Mouse (Mus musculus) limb, embryonic 12.5 days (tissue): ENCODE measurements at regions not wholly inside any gene's neighbourhood (a gene's known extent, or its start where the extent isn't known, plus 50 kb on each side); places are given as distances from the start of the nearest gene placed in this dataset.

Source experiments
- ATAC-seq: fragments of 200-750 bp; cut with Nextera tagmentation; 2 replicates; pipeline ENCODE4 v1.8.0; 2017; ENCODE audit warnings: low read depth, moderate TSS enrichment; ENCODE audit not compliant: insufficient number of reproducible peaks, insufficient read depth, low FRiP score, low TSS enrichment
- H3K27ac ChIP-seq: fragments of 300-500 bp; sonication (generic); 2 replicates; pipeline ENCODE4 v1.5.1; 2016; ENCODE audit warnings: mild to moderate bottlenecking, moderate library complexity
- H3K27me3 ChIP-seq: fragments of 300-500 bp; sonication (generic); 2 replicates; pipeline ENCODE4 v1.6.1; 2016; ENCODE audit warnings: mild to moderate bottlenecking, moderate library complexity
- H3K36me3 ChIP-seq: fragments of 300-500 bp; sonication (generic); 2 replicates; pipeline ENCODE4 v1.6.1; 2016; ENCODE audit warnings: mild to moderate bottlenecking, moderate library complexity
- H3K4me1 ChIP-seq: fragments of 300-500 bp; sonication (generic); replicated peaks from 2 replicates; pipeline ENCODE4 v1.6.1; 2016
- H3K4me2 ChIP-seq: fragments of 300-500 bp; sonication (generic); 2 replicates; pipeline ENCODE4 v1.6.1; 2016; ENCODE audit warnings: mild to moderate bottlenecking, moderate library complexity
- H3K4me3 ChIP-seq: fragments of 300-500 bp; sonication (generic); replicated peaks from 2 replicates; pipeline ENCODE4 v1.5.1; 2016; ENCODE audit warnings: mild to moderate bottlenecking
- H3K9ac ChIP-seq: fragments of 300-500 bp; sonication (generic); replicated peaks from 2 replicates; pipeline ENCODE4 v1.6.1; 2016; ENCODE audit warnings: mild to moderate bottlenecking, moderate library complexity
- H3K9me3 ChIP-seq: fragments of 300-500 bp; sonication (generic); 2 replicates; pipeline ENCODE4 v1.6.1; 2016; ENCODE audit warnings: mild to moderate bottlenecking, moderate library complexity
- WGBS: fragments of 180-500 bp; shearing (Covaris S2); methylation state at CpG from one replicate; pipeline ENCODE4 v1.1.7; 2016; 5-methylcytosine and 5-hydroxymethylcytosine counted together

GRCm38 (mm10) chr13:78998855-78999254 lies 799.3 kb upstream of the Nr2f1 start:
- H3K27ac ChIP-seq = no peak overlapping the region
- ATAC-seq = no peak
- 34% methylated on average over 2 of the region's 2 CpGs for WGBS
- H3K4me3 ChIP-seq = no peak overlapping the region
- H3K9me3 ChIP-seq = no peaks in the 10 kb centered on the region
- no peak overlapping the region for H3K4me2 ChIP-seq
- H3K36me3 ChIP-seq = no peaks in the 10 kb centered on the region
- H3K4me1 ChIP-seq = no peaks in the 10 kb centered on the region
- H3K9ac ChIP-seq = no peak overlapping the region
- H3K27me3 ChIP-seq = no peaks in the 10 kb centered on the region

- 85% methylated on average over 3 of the region's 3 CpGs for WGBS
Measured at GRCm38 (mm10) chr13:78992326-78992725, 792.8 kb upstream of the Nr2f1 start.

GRCm38 (mm10) chr13:78985921-78986320 lies 786.4 kb upstream of the Nr2f1 start:
- ATAC-seq = no peak
- Histone ChIP-seq H3K27me3 (no peaks in the 10 kb centered on the region), H3K27ac (no peak overlapping the region), H3K9me3 (no peaks in the 10 kb centered on the region), H3K36me3 (no peaks in the 10 kb centered on the region), H3K4me2 (no peak overlapping the region), H3K9ac (no peak overlapping the region), H3K4me3 (no peak overlapping the region), H3K4me1 (no peaks in the 10 kb centered on the region)
- 29% methylated on average over 3 of the region's 3 CpGs for WGBS

More at GRCm38 (mm10) chr13:78992326-78992725, 792.8 kb upstream of the Nr2f1 start:
- Histone ChIP-seq H3K36me3 (no peaks in the 10 kb centered on the region), H3K4me3 (no peak overlapping the region), H3K9ac (no peak overlapping the region), H3K27ac (no peak overlapping the region), H3K27me3 (no peaks in the 10 kb centered on the region), H3K9me3 (no peaks in the 10 kb centered on the region), H3K4me2 (no peak overlapping the region), H3K4me1 (no peaks in the 10 kb centered on the region)
- no peak for ATAC-seq

GRCm38 (mm10) chr13:78977224-78977780 lies 777.7 kb upstream of the Nr2f1 start:
- WGBS = 86% methylated on average over 3 of the region's 3 CpGs
- H3K4me2 ChIP-seq = no peak overlapping the region
- no peak overlapping the region for H3K9ac ChIP-seq
- H3K36me3 ChIP-seq = no peaks in the 10 kb centered on the region
- H3K9me3 ChIP-seq = no peaks in the 10 kb centered on the region
- H3K4me3 ChIP-seq = no peak overlapping the region
- no peak for ATAC-seq
- H3K27ac ChIP-seq = no peak overlapping the region
- H3K4me1 ChIP-seq = no peaks in the 10 kb centered on the region
- H3K27me3 ChIP-seq = no peaks in the 10 kb centered on the region

GRCm38 (mm10) chr13:78938351-78938741 lies 738.8 kb upstream of the Nr2f1 start:
- WGBS = 23% methylated on average over 5 of the region's 5 CpGs
- Histone ChIP-seq H3K27ac (no peak overlapping the region), H3K36me3 (no peaks in the 10 kb centered on the region), H3K4me2 (no peak overlapping the region), H3K4me3 (no peak overlapping the region), H3K27me3 (no peaks in the 10 kb centered on the region), H3K4me1 (no peaks in the 10 kb centered on the region), H3K9ac (no peak overlapping the region), H3K9me3 (no peaks in the 10 kb centered on the region)
- ATAC-seq = no peak

GRCm38 (mm10) chr13:78937389-78938350 lies 738.1 kb upstream of the Nr2f1 start:
- H3K4me1 ChIP-seq = no peaks in the 10 kb centered on the region
- ATAC-seq = no peak
- no peak overlapping the region for H3K4me3 ChIP-seq
- no peaks in the 10 kb centered on the region for H3K27me3 ChIP-seq
- H3K27ac ChIP-seq = no peak overlapping the region
- 75% methylated on average over 7 of the region's 7 CpGs for WGBS
- no peaks in the 10 kb centered on the region for H3K36me3 ChIP-seq
- no peaks in the 10 kb centered on the region for H3K9me3 ChIP-seq
- no peak overlapping the region for H3K4me2 ChIP-seq
- no peak overlapping the region for H3K9ac ChIP-seq

GRCm38 (mm10) chr13:78935990-78936650 lies 736.6 kb upstream of the Nr2f1 start:
- no peak overlapping the region for H3K4me3 ChIP-seq
- 43% methylated on average over 3 of the region's 3 CpGs for WGBS

GRCm38 (mm10) chr13:78928347-78928746 lies 728.8 kb upstream of the Nr2f1 start:
- H3K4me2 ChIP-seq = no peak overlapping the region
- no peaks in the 10 kb centered on the region for H3K4me1 ChIP-seq
- no peak overlapping the region for H3K9ac ChIP-seq
- 80% methylated on average over 1 of the region's 1 CpGs for WGBS
- H3K36me3 ChIP-seq = no peaks in the 10 kb centered on the region
- no peaks in the 10 kb centered on the region for H3K27me3 ChIP-seq
- no peak overlapping the region for H3K27ac ChIP-seq
- no peaks in the 10 kb centered on the region for H3K9me3 ChIP-seq
- no peak overlapping the region for H3K4me3 ChIP-seq
- no peak for ATAC-seq

More at GRCm38 (mm10) chr13:78935990-78936650, 736.6 kb upstream of the Nr2f1 start:
- Histone ChIP-seq H3K27ac (no peak overlapping the region), H3K27me3 (no peaks in the 10 kb centered on the region), H3K9ac (no peak overlapping the region), H3K4me2 (no peak overlapping the region), H3K9me3 (no peaks in the 10 kb centered on the region), H3K36me3 (no peaks in the 10 kb centered on the region), H3K4me1 (no peaks in the 10 kb centered on the region)
- ATAC-seq = no peak

- H3K36me3 ChIP-seq = no peaks in the 10 kb centered on the region
- WGBS = 50% methylated on average over 3 of the region's 3 CpGs
Measured at GRCm38 (mm10) chr13:78920802-78921201, 721.2 kb upstream of the Nr2f1 start.

GRCm38 (mm10) chr13:78909839-78910238 lies 710.3 kb upstream of the Nr2f1 start:
- Histone ChIP-seq H3K9me3 (no peaks in the 10 kb centered on the region), H3K27ac (no peak overlapping the region), H3K4me1 (no peaks in the 10 kb centered on the region), H3K36me3 (no peaks in the 10 kb centered on the region), H3K9ac (no peak overlapping the region), H3K4me3 (no peak overlapping the region), H3K4me2 (no peak overlapping the region), H3K27me3 (no peaks in the 10 kb centered on the region)
- 13% methylated on average over 5 of the region's 5 CpGs for WGBS
- ATAC-seq = no peak

More at GRCm38 (mm10) chr13:78920802-78921201, 721.2 kb upstream of the Nr2f1 start:
- no peaks in the 10 kb centered on the region for H3K4me1 ChIP-seq
- H3K9me3 ChIP-seq = no peaks in the 10 kb centered on the region
- ATAC-seq = no peak
- no peak overlapping the region for H3K9ac ChIP-seq
- H3K4me2 ChIP-seq = no peak overlapping the region
- H3K27me3 ChIP-seq = no peaks in the 10 kb centered on the region
- H3K4me3 ChIP-seq = no peak overlapping the region
- H3K27ac ChIP-seq = no peak overlapping the region

- Histone ChIP-seq H3K27me3 (no peaks in the 10 kb centered on the region), H3K9me3 (no peaks in the 10 kb centered on the region), H3K4me2 (no peak overlapping the region), H3K4me3 (no peak overlapping the region), H3K4me1 (no peaks in the 10 kb centered on the region), H3K9ac (no peak overlapping the region), H3K27ac (no peak overlapping the region), H3K36me3 (no peaks in the 10 kb centered on the region)
- ATAC-seq = no peak
Measured at GRCm38 (mm10) chr13:78904102-78904501, 704.5 kb upstream of the Nr2f1 start.
